Mouse (Mus musculus) mouse trophoblast stem cell (cell line): ENCODE results near the gene Plcb3.

Experiments used
- in situ Hi-C, 2 experiments: fragments of 300-500 bp; cut with MseI, MboI; formaldehyde crosslinking; loops; 2 replicates in 1 of 2; 3 replicates in 1 of 2; pipeline ENCODE4 v1.15.1; 2025

Gene Plcb3

GRCm38 (mm10) chr19:6975537-6976521 is at the start of gene Plcb3:
Plcb3 (minus strand) TSS chr19:6976470.
- in situ Hi-C loops: no loop called here

GRCm38 (mm10) chr19:7020224-7020641 is 44.0 kb upstream of the Plcb3 start:
- in situ Hi-C loops: no loop called here

- in situ Hi-C loops: no loop called here
Measured at GRCm38 (mm10) chr19:7019191-7019590, 42.9 kb upstream of the Plcb3 start, which contains the start of gene Fermt3. Fermt3 (minus strand) TSS chr19:7019469.

DNA sequence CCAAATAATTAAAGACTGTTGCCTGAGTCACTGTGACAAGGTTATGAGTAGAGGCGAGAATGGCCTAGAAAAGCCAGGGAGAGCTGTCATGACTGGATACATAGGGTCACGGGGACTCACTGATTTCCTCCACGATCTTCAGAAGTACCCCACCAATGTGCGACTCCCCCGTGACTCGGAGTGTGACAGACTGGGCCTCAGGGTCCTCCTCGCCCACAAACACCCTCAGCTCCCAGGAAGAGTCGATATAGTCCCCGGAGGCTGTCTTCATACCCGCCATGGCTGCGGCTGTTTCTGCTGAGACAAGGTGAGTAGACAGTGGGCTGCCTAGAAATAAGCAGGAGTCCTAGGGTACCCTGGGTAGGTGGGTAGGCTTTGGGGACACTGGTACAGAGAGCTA is 42.3 kb upstream of the Plcb3 start:
- in situ Hi-C loops: no loop called here

DNA sequence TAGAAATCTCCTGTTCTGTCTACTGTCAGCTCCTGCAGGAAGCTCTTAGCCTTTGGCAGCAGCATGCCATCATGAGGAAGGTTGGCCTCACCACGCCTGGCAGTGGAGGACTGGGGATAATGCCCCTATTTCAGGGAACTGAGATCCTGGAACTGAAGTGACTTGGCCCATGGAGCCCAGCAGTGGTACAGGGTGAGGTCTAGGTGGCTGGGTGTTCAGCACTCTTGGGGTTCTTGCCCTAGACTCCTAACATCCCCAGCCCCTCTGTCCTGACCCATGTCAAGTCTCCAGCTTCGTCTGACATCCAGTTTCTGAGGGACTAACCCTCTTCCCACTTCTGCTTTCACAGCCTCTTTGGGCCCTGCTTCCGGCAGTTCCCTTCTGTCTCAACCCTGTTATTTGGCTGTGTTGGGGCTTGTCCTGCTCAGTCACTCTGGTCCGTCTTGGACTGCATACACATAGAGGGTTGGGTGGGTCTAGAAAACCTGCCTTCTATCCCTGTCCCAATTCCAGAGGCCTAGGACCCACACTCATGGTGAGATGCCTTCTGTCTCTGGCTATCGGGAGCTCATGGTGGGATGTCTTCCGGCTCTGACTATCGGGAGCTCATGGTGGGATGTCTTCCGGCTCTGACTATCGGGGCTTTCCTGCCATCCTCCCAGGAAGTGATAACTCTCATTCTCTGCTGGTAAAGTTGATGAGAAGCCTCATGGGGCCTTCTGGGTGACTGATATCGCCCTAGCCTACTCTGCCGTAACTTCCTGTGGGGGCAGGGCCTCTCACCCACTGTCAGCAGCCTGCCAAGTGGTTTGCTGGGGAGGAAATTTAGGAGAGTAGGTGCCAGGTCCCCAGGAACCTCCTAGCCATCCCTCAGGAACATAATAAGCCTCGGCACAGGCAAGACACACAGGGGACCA is 41.5 kb upstream of the Plcb3 start:
- in situ Hi-C loops: no loop called here

DNA sequence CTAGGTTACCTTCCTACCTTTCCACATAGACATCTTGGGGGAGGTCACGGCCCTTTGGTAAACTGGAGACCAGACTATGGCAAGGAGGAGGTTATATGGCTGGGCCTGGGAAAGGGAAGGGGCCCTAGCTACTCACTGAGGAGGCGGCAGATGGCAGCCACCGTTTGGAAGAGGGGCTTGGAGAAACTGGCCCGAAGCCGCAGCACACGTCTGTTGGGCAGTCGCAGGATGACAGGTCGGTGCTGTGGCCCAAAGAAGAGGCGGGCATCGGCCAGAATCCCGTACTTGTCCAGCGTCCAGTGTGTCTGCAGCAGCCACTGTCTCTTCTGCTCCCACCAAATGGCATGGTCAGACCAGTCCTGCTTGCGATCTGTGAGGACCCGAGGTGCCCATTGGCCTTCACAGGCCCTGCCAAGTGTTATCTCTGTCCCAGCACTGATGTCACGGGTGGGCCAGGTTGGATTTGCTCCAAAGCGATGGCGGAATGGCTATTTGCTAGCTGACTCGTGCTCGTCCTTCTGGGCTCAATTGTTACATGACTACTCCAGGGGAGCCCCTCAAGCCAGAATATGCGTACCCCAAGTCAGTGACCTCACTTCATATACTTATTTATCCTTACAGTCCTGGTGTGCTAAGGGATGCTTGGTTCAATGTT is 38.3 kb upstream of the Plcb3 start:
- in situ Hi-C loops: no loop called here

GRCm38 (mm10) chr19:7013984-7014383 is 37.7 kb upstream of the Plcb3 start:
- in situ Hi-C loops: no loop called here

DNA sequence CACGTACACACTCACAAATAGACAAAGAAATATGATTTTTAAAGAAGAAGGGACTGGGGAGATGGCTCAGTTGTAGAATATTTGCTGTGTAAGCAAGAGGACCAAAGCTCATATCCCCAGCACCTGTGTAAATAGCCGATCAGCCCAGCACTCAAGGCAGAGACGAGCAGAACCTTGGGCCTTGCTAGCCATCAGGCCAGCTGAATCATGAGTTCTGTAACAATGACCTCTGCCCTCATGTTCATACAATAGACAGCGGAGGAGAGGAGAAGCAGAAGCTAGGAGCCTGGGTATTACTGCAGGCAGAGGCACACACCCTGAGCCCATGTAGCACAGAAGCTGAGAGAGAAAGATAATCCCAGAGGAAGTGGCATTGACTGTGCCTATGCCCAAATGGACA is 36.2 kb upstream of the Plcb3 start:
- in situ Hi-C loops: no loop called here

DNA sequence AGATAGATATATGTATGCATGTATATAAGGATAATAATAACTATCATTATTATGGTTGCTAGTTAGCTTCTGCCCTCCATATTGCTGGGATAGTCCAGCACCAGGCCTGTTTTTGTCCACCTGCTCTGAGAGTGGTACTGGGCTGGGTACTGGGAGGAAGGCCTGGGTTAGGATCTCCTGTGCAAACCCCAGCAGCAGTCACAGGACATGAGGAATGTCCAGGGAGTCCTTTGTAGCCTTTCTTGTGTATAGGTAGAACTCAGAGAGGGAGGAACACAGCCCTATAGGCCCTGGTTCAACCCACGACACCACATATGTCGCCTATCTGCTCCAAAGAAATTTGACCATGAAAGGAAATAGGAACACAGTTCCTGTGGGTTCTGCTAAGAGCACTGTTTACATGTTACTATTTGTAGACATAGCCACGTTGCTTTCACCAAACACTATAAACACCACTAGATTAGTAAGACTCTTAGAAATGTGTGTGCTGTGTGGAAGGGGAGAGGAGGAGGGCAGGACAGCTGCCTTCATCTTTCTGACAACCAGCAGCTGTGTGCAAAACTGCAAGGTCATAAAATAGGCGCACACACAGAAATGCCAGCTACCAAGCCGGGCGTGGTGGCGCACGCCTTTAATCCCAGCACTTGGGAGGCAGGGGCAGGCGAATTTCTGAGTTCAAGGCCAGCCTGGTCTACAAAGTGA is 30.8 kb upstream of the Plcb3 start:
- in situ Hi-C loops: no loop called here

DNA sequence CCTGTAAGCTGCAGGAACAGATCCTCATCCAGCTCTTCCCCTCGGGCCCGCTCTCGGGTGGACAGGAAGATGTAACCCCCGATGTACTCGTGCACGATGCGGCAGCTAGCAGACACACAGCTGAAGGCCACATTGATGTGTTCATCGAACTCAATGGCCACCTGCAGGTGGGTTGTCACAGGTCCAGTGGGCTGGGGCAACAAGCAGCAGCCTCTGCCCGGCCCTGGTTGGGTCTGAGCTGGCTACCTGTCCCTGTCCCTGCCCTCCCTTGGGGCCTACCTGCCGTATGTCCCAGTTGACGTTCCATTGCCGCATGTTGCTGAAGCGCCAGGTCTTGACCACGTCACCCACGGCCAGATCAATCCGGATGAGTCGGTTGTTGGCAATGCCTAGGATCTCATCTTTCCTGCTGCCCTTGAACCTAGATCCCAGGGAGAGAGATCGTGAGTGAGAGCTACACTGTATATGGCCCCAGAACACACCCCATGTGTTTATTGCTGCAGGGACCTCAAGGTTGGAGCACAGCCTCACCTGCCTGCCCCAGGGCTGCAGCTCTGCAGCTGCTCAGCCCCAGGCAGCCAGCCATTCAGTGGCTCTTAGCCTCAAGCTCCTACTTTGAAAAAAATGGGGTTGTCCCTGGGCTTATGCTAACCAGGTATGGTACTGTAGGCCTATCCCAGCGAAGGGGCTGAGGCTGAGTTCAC is 23.2 kb upstream of the Plcb3 start:
- in situ Hi-C loops: no loop called here

- in situ Hi-C loops: no loop called here
Measured at GRCm38 (mm10) chr19:6997721-6998290, 21.5 kb upstream of the Plcb3 start.

- in situ Hi-C loops: no loop called here
Measured at GRCm38 (mm10) chr19:6996006-6996405, 19.7 kb upstream of the Plcb3 start, which contains the start of the genes Nudt22 and Trpt1. Nudt22 (minus strand) TSS chr19:6996117. Trpt1 (plus strand) TSS chr19:6996131.

DNA sequence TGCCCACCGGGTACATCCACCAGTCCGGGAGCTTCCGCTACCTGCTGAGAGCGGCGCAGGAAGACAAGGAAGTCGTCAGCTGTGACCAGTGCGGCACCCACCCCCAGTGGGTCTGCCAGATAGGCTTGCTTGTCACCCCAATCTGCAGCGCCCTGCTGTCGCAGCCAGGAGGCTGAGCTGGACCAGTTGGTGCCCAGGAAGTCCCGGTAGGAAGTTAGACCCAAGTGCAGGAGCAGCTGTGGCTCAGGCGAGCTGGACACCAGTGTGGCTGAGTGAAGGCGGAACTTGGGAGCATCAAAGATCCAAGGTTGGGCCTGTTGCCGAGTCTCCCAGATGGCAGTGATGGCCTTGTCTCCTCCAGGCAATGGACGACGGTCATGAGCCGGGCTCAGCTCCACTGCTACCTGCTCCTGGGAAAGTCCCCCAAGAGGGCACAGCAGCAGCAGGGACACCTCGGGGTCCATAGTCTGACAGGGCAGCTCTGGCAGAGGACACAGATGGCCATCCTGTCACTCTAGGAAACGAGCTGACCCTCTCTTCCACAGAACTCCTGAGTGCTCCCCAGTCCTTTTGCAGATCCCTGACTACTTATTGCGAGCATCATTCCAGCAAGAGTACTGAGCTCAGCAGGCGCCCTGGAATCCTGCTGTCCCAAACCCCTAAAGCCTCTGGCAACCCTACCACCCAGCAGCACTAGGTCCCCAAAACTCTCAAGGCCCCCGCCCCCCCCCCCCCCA is 19.2 kb upstream of the Plcb3 start:
- in situ Hi-C loops: no loop called here

DNA sequence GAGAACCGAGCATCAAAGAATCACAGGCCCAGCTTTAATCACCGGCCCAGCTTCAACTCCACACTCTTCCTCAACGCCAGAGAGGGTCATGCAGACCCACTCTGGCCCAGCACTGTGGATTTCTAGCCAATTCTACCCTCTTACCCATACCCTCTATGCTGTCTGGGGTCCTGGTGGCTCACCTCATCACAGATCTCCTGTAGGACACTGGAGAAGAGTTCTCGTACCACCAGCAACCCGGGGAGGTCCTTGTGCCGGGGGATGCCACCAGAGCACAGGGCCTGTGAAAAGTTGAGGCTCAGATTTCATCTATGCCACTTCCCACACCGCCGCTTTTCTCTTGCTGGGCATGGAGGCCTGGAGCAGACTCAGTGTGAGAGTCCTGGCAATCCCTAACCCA is 18.2 kb upstream of the Plcb3 start:
- in situ Hi-C loops: no loop called here

GRCm38 (mm10) chr19:6994002-6994401 is 17.7 kb upstream of the Plcb3 start:
- in situ Hi-C loops: no loop called here

GRCm38 (mm10) chr19:6993011-6993770 is 16.9 kb upstream of the Plcb3 start:
- in situ Hi-C loops: no loop called here

DNA sequence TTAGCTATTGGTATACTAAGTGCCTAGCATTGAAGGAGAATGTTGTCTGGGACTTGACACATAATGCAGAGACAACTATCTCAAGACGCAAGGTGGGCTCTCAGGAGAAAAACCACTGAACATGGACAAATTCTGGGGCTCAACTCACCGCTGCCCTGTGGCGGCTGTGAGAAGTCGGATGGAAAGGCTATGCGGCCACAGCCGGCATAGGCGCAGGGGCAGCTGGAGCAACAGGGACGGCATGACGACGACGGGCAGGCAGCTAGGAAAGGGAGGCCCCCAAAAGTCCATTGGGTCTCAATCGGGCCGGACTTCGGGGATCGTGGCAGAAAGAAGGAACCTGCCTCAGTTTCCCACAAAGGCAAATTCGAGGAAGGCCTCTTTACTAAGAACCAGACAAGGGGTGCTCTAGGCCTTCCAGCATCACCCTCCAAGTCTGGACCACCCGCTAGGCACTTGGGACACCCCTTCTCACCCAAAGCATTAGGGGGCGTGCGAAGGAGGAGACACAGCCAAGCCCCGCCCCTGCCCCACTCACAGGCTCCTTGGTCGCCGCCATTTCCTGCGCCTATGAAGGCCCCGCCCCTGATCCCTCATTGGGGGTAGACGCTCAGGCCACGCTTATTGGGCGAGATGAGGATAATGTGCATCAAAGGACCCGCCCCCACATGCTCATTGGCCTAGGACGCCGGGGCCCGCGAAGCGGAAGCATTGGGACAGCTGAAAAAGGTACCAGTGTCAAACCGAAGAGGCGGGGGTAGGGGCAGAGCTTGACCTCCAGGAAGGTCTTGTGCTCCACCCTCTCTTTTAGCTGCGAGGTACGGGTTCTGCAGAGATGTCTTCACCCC is 16.0 kb upstream of the Plcb3 start, which contains the start of gene Dnajc4:
Gene Dnajc4, minus strand, starts transcription at position 562 of the 848 bp plus-strand sequence.
- in situ Hi-C loops: no loop called here
